Mouse (Mus musculus) lung, postnatal 10 days (tissue): ENCODE measurements around the gene Dctn1.

Experiments
- DNase-seq: peaks from one replicate; pipeline ENCODE4 v3.0.0; 2021

Gene Dctn1

GRCm38 (mm10) chr6:83237123-83237522 is 71.4 kb downstream of the Dctn1 start:
- no peak for DNase-seq

GRCm38 (mm10) chr6:83244422-83245061 is 78.8 kb downstream of the Dctn1 start:
- no peak for DNase-seq

- peak; percentile 87 for DNase-seq
These were observed 79.4 kb downstream of the Dctn1 start for GRCm38 (mm10) chr6:83245134-83245533.

GRCm38 (mm10) chr6:83245997-83246396 is 80.3 kb downstream of the Dctn1 start:
- no peak for DNase-seq

- DNase-seq: no peak
These were observed 81.0 kb downstream of the Dctn1 start for GRCm38 (mm10) chr6:83246750-83247149.

- no peak for DNase-seq
These were observed 81.4 kb downstream of the Dctn1 start for GRCm38 (mm10) chr6:83247153-83247552.
